Mouse (Mus musculus): ENCODE results near the gene Casz1.

GRCm38 (mm10) chr4:148808839-148809238 is 4.6 kb downstream of the Casz1 start:
- TF ChIP-seq POLR2A (IDR thresholded peaks at IDR 0.05; ENCODE audit: borderline replicate concordance, low read depth, low read length) = no peak
- TF ChIP-seq CTCF (IDR thresholded peaks at IDR 0.05; ENCODE audit: low read depth, low read length) = no peak
